Mouse (Mus musculus) ES-Bruce4 (cell line): Measurements from ENCODE around the gene Msl1. TPM values are rescaled to one million over a fixed set of nuclear protein-coding genes. Genes with fewer than 3 reads are reported as not detected.

Experiments used
- H3K27ac ChIP-seq: 2 replicates; pipeline ENCODE4 v1.5.1; 2012; ENCODE audit warnings: low read length, inconsistent platforms; ENCODE audit not compliant: insufficient read depth
- H3K27me3 ChIP-seq: 2 replicates; pipeline ENCODE4 v1.6.1; 2012; ENCODE audit warnings: mild to moderate bottlenecking, low read length, inconsistent platforms; ENCODE audit not compliant: control insufficient read depth, poor library complexity, insufficient read depth, severe bottlenecking
- H3K36me3 ChIP-seq: 2 replicates; pipeline ENCODE4 v1.6.1; 2012; ENCODE audit warnings: inconsistent platforms, mild to moderate bottlenecking, low read length, moderate library complexity; ENCODE audit not compliant: control insufficient read depth, poor library complexity, insufficient read depth, severe bottlenecking
- H3K4me1 ChIP-seq: one replicate; pipeline ENCODE4 v1.8.1; 2011; ENCODE audit warnings: low read length; ENCODE audit not compliant: control insufficient read depth, insufficient read depth
- H3K4me3 ChIP-seq: 2 replicates; pipeline ENCODE4 v1.5.1; 2011; ENCODE audit warnings: low read depth, mild to moderate bottlenecking, low read length
- H3K9ac ChIP-seq: 2 replicates; pipeline ENCODE4 v1.6.1; 2012; ENCODE audit warnings: low read depth, mild to moderate bottlenecking, inconsistent platforms; ENCODE audit not compliant: poor library complexity, severe bottlenecking
- H3K9me3 ChIP-seq: replicated peaks from 2 replicates; pipeline ENCODE4 v1.6.1; 2012; ENCODE audit warnings: mild to moderate bottlenecking, low read length, inconsistent platforms; ENCODE audit not compliant: control insufficient read depth, poor library complexity, insufficient read depth, severe bottlenecking
- CTCF ChIP-seq: IDR thresholded peaks from one replicate; pipeline ENCODE4 v1.8.1; 2011; ENCODE audit warnings: low read depth, low read length
- EP300 ChIP-seq: IDR thresholded peaks from 2 replicates; pipeline ENCODE4 v1.6.1; 2011; ENCODE audit warnings: low read depth, low read length; ENCODE audit not compliant: insufficient read depth
- POLR2A ChIP-seq: IDR thresholded peaks from one replicate; pipeline ENCODE4 v1.8.1; 2011; ENCODE audit warnings: low read length; ENCODE audit not compliant: insufficient read depth
- polyA plus RNA-seq: library from polyadenylated mRNA; stranded (reverse); fragments of >200 nt; gene quantifications from 2 replicates; pipeline ENCODE4 v1.2.4, GENCODE M21; 2011; ENCODE audit warnings: low read depth; ENCODE audit not compliant: missing spikeins, insufficient read depth, insufficient read length

Msl1 gene
- 68.7 and 69.1 TPM in 2 replicates for polyA plus RNA-seq

DNA sequence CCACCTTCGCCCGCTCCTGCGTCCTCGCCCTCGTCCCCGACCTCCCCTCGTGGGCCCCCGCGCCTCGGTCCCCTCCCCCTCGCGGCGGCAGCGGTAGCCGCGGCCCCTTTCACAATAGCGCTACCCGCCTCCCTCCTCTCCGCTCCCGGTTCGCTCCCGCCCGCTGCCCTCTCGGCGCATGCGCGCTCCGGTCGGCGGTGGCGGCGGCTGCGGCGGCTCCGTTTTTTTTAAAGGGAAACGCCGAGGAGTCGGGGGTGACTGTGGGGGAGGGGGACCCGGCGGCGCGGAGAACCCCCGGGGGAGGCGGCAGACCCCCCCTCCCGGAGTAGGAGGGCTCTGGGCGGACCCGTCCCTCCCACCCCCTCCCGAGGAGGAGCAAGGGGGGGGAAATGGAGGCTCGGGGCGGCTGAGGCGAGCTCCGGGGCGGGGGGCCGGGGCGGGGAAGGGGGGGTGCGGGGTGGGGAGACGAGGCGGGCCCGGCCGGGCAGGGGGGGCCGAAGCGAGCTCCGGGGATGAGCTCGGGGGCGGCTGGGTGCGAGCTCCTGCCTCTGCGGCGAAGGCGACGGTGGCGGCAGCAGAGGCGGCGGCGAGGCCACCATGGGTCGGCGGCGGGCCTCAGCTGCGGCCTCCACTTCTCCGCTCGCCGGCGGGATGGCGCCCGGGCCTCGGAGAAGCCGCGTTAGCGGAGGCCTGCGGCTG is at the start of gene Msl1:
Gene Msl1, plus strand, starts transcription at position 502 of the 699 bp plus-strand sequence.
- peaks cover 14% of the 10 kb centered on the region for H3K36me3 ChIP-seq
- H3K4me3 ChIP-seq: peak within 1 kb of the TSS; percentile 78
- H3K27ac ChIP-seq: peak within 1 kb of the TSS; percentile 56
- H3K9me3 ChIP-seq: no peaks in the 10 kb centered on the region
- no peaks in the 10 kb centered on the region for H3K4me1 ChIP-seq
- H3K27me3 ChIP-seq: no peaks in the 10 kb centered on the region
- H3K9ac ChIP-seq: peak within 1 kb of the TSS; percentile 100
- TF ChIP-seq POLR2A: no peak
- TF ChIP-seq EP300: no peak
- no peak for TF ChIP-seq CTCF

- H3K36me3 ChIP-seq: no peaks in the 10 kb centered on the region
- H3K4me3 ChIP-seq: no peak overlapping the region
- H3K4me1 ChIP-seq: peaks cover 31% of the 10 kb centered on the region
- no peaks in the 10 kb centered on the region for H3K27me3 ChIP-seq
- no peak for TF ChIP-seq CTCF
- TF ChIP-seq EP300: peak; percentile 59; the same call in 1 of the 2 replicates
- H3K27ac ChIP-seq: no peak overlapping the region
- H3K9ac ChIP-seq: no peak overlapping the region
- H3K9me3 ChIP-seq: no peaks in the 10 kb centered on the region
These were observed 49.1 kb upstream of the Msl1 start for GRCm38 (mm10) chr11:98745932-98746853.

GRCm38 (mm10) chr11:98746855-98747693 is 48.2 kb upstream of the Msl1 start:
- H3K27me3 ChIP-seq: no peaks in the 10 kb centered on the region
- TF ChIP-seq EP300 (no peak), CTCF (no peak), POLR2A (no peak)
- no peak overlapping the region for H3K27ac ChIP-seq
- no peaks in the 10 kb centered on the region for H3K9me3 ChIP-seq
- H3K36me3 ChIP-seq: no peaks in the 10 kb centered on the region
- H3K4me3 ChIP-seq: no peak overlapping the region
- H3K9ac ChIP-seq: no peak overlapping the region
- peaks cover 31% of the 10 kb centered on the region for H3K4me1 ChIP-seq

GRCm38 (mm10) chr11:98747804-98748505 is 47.4 kb upstream of the Msl1 start:
- no peak overlapping the region for H3K27ac ChIP-seq

More at GRCm38 (mm10) chr11:98747804-98748505, 47.4 kb upstream of the Msl1 start:
- no peak for TF ChIP-seq POLR2A
- Histone ChIP-seq H3K9ac (no peak overlapping the region), H3K27me3 (no peaks in the 10 kb centered on the region), H3K9me3 (no peaks in the 10 kb centered on the region), H3K4me1 (peaks cover 27% of the 10 kb centered on the region), H3K4me3 (no peak overlapping the region), H3K36me3 (no peaks in the 10 kb centered on the region)
